Mouse (Mus musculus): Measurements from ENCODE around the gene Arl9.
"Not testable (repeated sequence)": the region's sequence is repeated elsewhere in the genome, so short reads cannot be mapped to it uniquely, and the experiment has no call there.

Gene Arl9

DNA sequence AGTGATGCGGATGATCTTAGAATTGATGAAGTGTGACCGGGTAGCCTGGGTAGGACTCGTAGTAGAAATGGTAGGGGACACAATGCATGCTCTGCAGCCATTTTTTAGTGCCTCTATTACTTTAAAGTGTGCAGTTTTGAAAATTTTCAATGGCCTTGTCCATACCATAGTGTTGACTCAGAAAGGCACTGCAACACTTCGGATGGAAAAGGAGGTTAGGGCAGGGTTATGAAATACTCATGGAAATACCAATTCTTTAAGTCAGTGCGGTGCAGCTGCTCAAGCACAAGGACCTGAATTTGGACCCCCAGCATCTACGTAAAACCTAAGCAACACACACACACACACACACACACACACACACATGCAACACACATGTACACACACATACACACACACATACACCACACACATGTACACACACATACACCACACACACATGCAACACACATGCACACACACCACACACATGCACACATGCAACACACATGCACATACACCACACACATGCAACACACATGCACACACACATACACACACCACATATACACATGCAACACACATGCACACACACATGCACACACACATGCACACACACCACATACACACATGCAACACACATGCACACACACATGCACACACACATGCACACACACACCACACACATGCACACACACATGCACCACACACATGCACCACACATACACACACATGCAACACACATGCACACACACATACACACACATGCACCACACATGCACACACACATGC, at the start of gene Arl9:
Gene Arl9, plus strand, starts transcription at position 5 of the 771 bp plus-strand sequence.
- DNase-seq: no peak

- DNase-seq: no peak
Measured at GRCm38 (mm10) chr5:76954271-76954900, 49.5 kb upstream of the Arl9 start.

DNA sequence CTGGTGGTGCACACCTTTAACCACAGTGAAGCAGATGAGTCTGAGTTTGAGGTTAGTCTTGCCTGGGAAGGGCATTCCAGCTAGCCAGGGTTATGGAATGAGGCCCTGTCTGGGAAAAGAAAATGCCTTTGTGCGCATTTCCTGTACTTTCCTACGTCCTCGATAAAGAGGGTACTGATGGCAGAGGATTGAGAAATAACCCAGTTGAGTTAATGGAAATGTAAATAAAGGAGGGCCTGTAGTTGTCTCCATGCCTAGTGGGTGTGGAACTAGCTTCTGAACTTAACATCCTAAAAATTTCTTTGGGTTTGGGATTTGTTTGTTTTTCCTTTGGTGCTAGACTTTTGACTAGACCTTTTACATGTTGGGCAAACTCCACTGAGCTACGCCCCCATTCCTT, 48.4 kb upstream of the Arl9 start:
- no peak for DNase-seq

- no peak for DNase-seq
Measured at GRCm38 (mm10) chr5:76957954-76958353, 45.9 kb upstream of the Arl9 start.

DNA sequence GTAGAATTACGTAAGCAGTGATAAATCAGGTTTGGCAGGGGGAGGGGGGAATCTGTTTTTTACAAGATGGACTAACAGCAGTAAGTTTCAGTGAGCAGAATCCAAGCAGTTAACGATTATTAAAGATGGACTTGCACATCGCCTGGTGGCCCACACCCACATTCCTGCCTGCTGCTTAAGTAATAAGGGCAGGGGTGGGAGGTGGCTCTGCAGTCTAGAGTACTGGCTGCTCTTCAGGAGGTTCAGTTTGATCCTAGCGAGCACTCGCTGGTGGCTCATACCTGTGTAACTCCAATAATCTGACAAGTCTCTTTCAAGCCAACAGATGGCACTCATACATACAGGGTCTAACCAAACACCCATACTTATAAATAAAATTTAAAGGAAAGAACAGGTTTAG, 44.3 kb upstream of the Arl9 start:
- DNase-seq: no peak

GRCm38 (mm10) chr5:76962545-76962944, 41.3 kb upstream of the Arl9 start:
- DNase-seq: no peak

DNA sequence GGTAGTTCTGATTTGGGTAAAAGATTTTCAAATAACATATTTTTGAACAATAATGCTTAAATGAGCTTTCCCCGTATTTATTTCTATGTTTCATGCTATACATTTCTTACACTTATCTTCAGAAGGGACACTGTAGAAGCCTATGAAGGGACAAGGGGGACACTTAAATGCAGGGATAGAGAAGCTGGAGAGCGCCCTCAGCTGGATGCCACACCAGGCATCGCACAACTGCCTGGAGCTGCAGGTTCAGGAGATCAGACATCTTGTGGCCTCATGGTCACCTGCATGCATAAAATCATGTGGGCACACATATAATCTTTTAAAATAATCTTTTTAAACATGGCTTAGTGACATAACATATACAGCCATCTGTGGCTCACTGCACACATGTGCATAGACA, 39.2 kb upstream of the Arl9 start:
- no peak for DNase-seq

GRCm38 (mm10) chr5:76969250-76969649, 34.6 kb upstream of the Arl9 start:
- DNase-seq: no peak

- DNase-seq: not testable (repeated sequence)
Measured at GRCm38 (mm10) chr5:76971115-76971514, 32.7 kb upstream of the Arl9 start.

DNA sequence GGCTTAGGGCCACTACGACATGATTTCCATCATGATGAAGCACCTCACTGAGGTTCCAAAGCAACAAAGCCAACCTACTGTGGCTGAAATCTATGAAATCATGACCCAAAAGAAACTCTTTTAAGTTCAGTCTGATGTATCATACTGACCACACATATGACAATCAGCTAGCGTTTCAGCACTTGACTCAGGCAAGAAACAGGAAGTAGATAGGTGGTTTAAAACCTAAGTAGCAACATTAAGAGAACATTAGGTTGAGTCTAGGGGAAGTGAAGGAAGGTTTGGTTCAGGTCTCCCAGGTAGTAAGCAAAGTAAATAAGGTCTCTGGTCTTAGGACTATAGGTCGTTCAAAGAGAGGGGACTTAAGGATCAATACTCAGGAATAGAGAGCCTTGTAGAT, 30.4 kb upstream of the Arl9 start:
- DNase-seq: no peak

- no peak for DNase-seq
Measured at GRCm38 (mm10) chr5:76974207-76974553, 29.7 kb upstream of the Arl9 start.

DNA sequence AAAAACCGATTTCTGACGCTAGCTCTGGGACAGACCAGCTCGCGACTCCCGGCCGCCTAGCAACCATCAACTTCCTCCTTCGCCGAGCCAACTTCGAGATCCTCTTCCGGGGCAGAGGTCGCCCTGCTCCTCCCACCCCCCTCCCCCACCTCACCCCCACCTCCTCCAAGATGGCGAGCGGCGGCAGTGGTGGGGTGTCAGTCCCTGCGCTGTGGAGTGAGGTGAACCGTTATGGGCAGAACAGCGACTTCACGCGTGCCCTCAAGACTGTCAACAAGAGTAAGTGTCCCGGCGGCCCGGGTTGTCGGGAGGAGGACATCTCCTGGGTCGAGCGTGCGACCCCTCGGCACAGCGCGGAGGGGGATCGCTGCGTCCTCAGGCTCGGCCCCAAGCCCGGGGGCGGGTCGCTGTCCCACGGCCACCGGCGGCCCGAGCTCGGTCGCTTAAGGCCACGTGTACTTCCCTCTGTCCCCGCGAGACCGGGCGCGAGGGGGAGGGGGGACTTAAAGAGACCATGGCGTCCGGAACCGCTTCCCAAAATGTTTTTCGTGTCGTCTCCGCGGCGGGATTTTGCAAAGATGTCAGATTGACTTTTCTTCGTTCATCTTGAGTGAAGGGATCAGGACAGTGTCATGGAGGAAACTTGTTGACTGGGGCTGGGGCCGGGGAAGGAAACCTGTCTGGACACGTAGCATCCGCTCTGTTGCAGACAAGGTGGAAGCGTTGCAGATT, 29.1 kb upstream of the Arl9 start, which contains the start of gene Srp72:
Gene Srp72, plus strand, starts transcription at position 130 of the 732 bp plus-strand sequence.
- peak; percentile 77 for DNase-seq

GRCm38 (mm10) chr5:76975736-76976135, 28.1 kb upstream of the Arl9 start:
- DNase-seq: no peak

- DNase-seq: no peak
Measured at GRCm38 (mm10) chr5:76984015-76984414, 19.8 kb upstream of the Arl9 start.

GRCm38 (mm10) chr5:76990789-76991188, 13.1 kb upstream of the Arl9 start:
- no peak for DNase-seq

DNA sequence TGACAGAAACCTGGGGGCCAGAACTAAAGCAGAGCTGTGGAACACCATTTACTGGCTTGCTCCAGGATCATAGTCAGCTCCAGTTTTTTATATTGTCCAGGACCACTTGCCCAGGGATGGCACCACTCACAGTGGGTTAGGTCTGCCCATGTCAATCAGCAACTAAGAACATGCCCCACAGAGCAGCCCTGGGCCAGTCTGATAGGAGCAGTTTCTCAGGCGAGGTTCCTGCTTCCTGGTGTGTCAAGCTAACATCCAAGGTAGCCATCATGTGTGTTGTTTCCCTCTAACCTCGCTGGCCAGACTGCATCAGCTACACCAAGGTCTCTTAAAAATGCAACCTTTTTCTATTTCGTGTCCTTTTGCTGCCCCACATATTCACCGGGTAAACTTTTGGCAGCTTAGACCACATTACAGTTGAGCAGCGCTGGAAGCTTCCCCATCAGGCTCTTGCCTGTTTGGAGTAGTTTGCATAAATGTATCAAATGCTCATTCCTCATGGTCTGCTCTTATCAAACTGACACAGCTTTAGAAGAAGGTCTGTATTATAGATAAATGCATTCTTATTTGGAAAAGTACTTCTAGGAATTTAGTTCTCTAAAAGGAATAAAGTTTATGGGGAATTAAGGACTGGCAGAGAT, 10.6 kb upstream of the Arl9 start:
- DNase-seq: no peak

- no peak for DNase-seq
Measured at GRCm38 (mm10) chr5:76998416-76998815, 5.4 kb upstream of the Arl9 start.

DNA sequence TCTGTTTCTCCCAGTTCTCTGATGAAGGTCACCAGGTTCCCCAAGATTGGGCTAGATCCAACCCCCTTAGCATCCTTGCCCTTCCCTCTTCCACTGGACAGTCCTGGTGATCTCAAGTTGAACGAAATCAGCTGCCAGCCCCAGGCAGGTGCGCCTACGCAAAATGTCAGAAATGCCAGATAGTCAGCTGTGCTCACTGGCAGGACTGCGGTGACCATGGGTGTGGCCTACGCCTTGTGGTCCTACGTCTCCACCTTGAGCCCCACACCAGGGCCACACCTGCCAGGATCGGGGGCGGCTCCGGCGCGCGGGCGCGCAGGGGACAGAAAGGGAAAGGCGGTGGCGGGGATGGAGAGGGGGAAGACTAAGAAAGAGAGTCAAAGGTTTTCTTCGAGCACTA, 2.7 kb upstream of the Arl9 start:
- no peak for DNase-seq

DNA sequence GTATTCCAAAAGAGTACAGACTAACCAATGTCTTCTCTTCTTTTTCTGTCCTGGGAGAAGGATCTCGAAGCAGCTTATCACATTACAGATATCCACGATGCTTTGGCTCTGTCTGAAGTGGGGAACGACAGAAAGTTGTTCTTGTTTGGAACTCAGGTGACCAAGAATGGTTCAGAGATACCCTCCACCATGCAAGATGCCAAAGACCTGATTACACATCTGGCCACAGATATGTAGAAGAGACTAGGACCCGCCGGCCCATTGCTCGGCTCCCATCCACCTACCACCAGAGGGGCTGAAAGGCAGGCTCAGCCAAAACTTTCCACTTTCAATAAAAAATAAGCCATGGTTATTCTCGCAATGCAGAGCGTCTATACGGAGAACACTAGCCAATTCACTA, 6.5 kb downstream of the Arl9 start:
- no peak for DNase-seq

GRCm38 (mm10) chr5:77011082-77011481, 7.2 kb downstream of the Arl9 start:
- DNase-seq: no peak

DNA sequence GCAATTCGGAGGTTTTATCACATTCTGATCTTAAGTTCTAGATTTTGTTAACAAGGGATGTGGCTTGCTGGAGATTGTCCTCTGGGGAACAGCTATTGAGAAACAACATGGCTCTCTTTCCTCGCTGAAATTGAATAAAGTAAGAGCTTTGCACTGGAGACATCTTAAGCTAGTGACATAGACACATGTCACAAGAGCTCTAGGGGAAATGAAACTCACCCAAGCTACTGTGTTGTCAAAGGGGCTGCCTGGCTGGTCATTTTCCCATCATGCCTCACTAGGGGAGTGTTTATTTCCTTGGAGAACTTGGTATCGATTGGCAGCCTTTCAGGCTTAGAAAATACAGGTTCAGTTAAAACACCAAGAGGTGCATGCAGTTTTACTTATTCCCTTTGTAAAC, 9.3 kb downstream of the Arl9 start:
- no peak for DNase-seq

GRCm38 (mm10) chr5:77015544-77016482, 12.0 kb downstream of the Arl9 start, which contains the start of gene Thegl:
Thegl (plus strand) TSS chr5:77016023.
- peak; percentile 37 for DNase-seq
